Mouse (Mus musculus) heart, postnatal 36 days (tissue): ENCODE measurements around the gene 1700030K09Rik. TPM values are rescaled to one million over a fixed set of nuclear protein-coding genes. Genes with fewer than 3 reads are reported as not detected.

Experiments
- DNase-seq, 2 experiments: peaks; one replicate each; pipeline ENCODE4 v3.0.0; 2021 to 2022
- intact Hi-C: fragments of 180-260 bp; cut with DNase I; formaldehyde crosslinking; loops from one replicate; pipeline ENCODE4 v1.15.1; 2025
- total RNA-seq, 2 experiments: library from RNA; stranded (reverse); gene quantifications; 2 replicates each; pipeline ENCODE4 v1.2.3; 2021

The 1700030K09Rik gene
- total RNA-seq, result 1 to 10 TPM; 4.6 to 5.8 TPM

- peak; percentile 95 to 97 for DNase-seq
- intact Hi-C loops, result no loop called here
Observed at GRCm38 (mm10) chr8:72443338-72443993, at the start of gene 1700030K09Rik, which contains the start of gene Calr3. Gene 1700030K09Rik (plus strand): TSS chr8:72443880. Gene Calr3 (minus strand): TSS chr8:72443870.

GRCm38 (mm10) chr8:72401381-72401780 lies 42.3 kb upstream of the 1700030K09Rik start:
- no peak for DNase-seq
- intact Hi-C loops, result no loop called here

- intact Hi-C loops, result no loop called here
- no peak for DNase-seq
Observed at GRCm38 (mm10) chr8:72402981-72403380, 40.7 kb upstream of the 1700030K09Rik start.

GRCm38 (mm10) chr8:72407878-72408277 lies 35.8 kb upstream of the 1700030K09Rik start:
- intact Hi-C loops, result no loop called here
- no peak for DNase-seq

- no peak for DNase-seq
- intact Hi-C loops, result no loop called here
Observed at GRCm38 (mm10) chr8:72409443-72409842, 34.2 kb upstream of the 1700030K09Rik start.

- DNase-seq, result no peak
- intact Hi-C loops, result no loop called here
Observed at GRCm38 (mm10) chr8:72413839-72414238, 29.8 kb upstream of the 1700030K09Rik start.

- intact Hi-C loops, result no loop called here
- no peak for DNase-seq
Observed at GRCm38 (mm10) chr8:72415252-72415651, 28.4 kb upstream of the 1700030K09Rik start.

- intact Hi-C loops, result no loop called here
- no peak for DNase-seq
Observed at GRCm38 (mm10) chr8:72418073-72418472, 25.6 kb upstream of the 1700030K09Rik start.

- intact Hi-C loops, result loop anchor here (5.0 kb wide), 2 partner anchors 72 to 127 kb away; partner anchors contain the start of genes Med26 and Slc35e1
- DNase-seq, result peak in 1 of 2 experiments; percentile 51
Observed at GRCm38 (mm10) chr8:72420571-72421361, 22.9 kb upstream of the 1700030K09Rik start.

GRCm38 (mm10) chr8:72421362-72422335 lies 22.0 kb upstream of the 1700030K09Rik start, which contains the start of gene Eps15l1:
Gene Eps15l1 (minus strand): TSS chr8:72421460.
- intact Hi-C loops, result loop anchor here (2.0 to 5.0 kb wide), 3 partner anchors 17 to 126 kb away; partner anchors contain the start of genes Med26 and Slc35e1
- peak; percentile 98 to 99 for DNase-seq

GRCm38 (mm10) chr8:72422926-72423325 lies 20.8 kb upstream of the 1700030K09Rik start:
- DNase-seq, result no peak
- intact Hi-C loops, result loop anchor here (2.0 to 5.0 kb wide), 3 partner anchors 16 to 124 kb away; partner anchors contain the start of genes Med26 and Slc35e1

GRCm38 (mm10) chr8:72429676-72430075 lies 14.0 kb upstream of the 1700030K09Rik start:
- peak in 1 of 2 experiments; percentile 28 for DNase-seq
- intact Hi-C loops, result no loop called here

GRCm38 (mm10) chr8:72434952-72435351 lies 8.7 kb upstream of the 1700030K09Rik start:
- intact Hi-C loops, result no loop called here

GRCm38 (mm10) chr8:72438248-72439015 lies 5.2 kb upstream of the 1700030K09Rik start:
- intact Hi-C loops, result loop anchor here (2.0 kb wide), 1 partner anchor 16 kb away; no protein-coding TSS in a partner anchor
- no peak for DNase-seq

More at GRCm38 (mm10) chr8:72434952-72435351, 8.7 kb upstream of the 1700030K09Rik start:
- peak; percentile 73 to 75 for DNase-seq

- intact Hi-C loops, result no loop called here
- DNase-seq, result no peak
Observed at GRCm38 (mm10) chr8:72443994-72444350, 292 bp downstream of the 1700030K09Rik start.

- no peak for DNase-seq
- intact Hi-C loops, result no loop called here
Observed at GRCm38 (mm10) chr8:72445071-72445470, 1.4 kb downstream of the 1700030K09Rik start.

GRCm38 (mm10) chr8:72451516-72451915 lies 7.8 kb downstream of the 1700030K09Rik start:
- no peak for DNase-seq
- intact Hi-C loops, result no loop called here

- no peak for DNase-seq
- intact Hi-C loops, result no loop called here
Observed at GRCm38 (mm10) chr8:72453904-72454303, 10.2 kb downstream of the 1700030K09Rik start.

- intact Hi-C loops, result no loop called here
- DNase-seq, result no peak
Observed at GRCm38 (mm10) chr8:72455317-72455716, 11.6 kb downstream of the 1700030K09Rik start.
